Mouse (Mus musculus) midbrain, embryonic 15.5 days (tissue): ENCODE results near the gene 1110002E22Rik. TPM values are rescaled to one million over a fixed set of nuclear protein-coding genes. Genes with fewer than 3 reads are reported as not detected.
A peak's percentile ranks its signal among the peaks of the same experiment; 100 is the strongest.

Experiments
- ATAC-seq: fragments of 200-750 bp; cut with Nextera tagmentation; replicated peaks from 2 replicates; pipeline ENCODE4 v1.8.0; 2017; ENCODE audit warnings: moderate TSS enrichment
- H3K27ac ChIP-seq: fragments of 300-500 bp; sonication (generic); 2 replicates; pipeline ENCODE4 v1.5.1; 2015; ENCODE audit warnings: mild to moderate bottlenecking, inconsistent platforms
- H3K27me3 ChIP-seq: fragments of 300-500 bp; sonication (generic); replicated peaks from 2 replicates; pipeline ENCODE4 v1.6.1; 2015; ENCODE audit warnings: inconsistent platforms
- H3K36me3 ChIP-seq: fragments of 300-500 bp; sonication (generic); replicated peaks from 2 replicates; pipeline ENCODE4 v1.6.1; 2015; ENCODE audit warnings: inconsistent platforms
- H3K4me1 ChIP-seq: fragments of 300-500 bp; sonication (generic); 2 replicates; pipeline ENCODE4 v1.6.1; 2015; ENCODE audit warnings: inconsistent platforms
- H3K4me2 ChIP-seq: fragments of 300-500 bp; sonication (generic); 2 replicates; pipeline ENCODE4 v1.6.1; 2015; ENCODE audit warnings: inconsistent platforms, mild to moderate bottlenecking, moderate library complexity
- H3K4me3 ChIP-seq: fragments of 300-500 bp; sonication (generic); 2 replicates; pipeline ENCODE4 v1.5.1; 2015; ENCODE audit warnings: mild to moderate bottlenecking, inconsistent platforms
- H3K9ac ChIP-seq: fragments of 300-500 bp; sonication (generic); 2 replicates; pipeline ENCODE4 v1.6.1; 2015; ENCODE audit warnings: mild to moderate bottlenecking, inconsistent platforms
- H3K9me3 ChIP-seq: fragments of 300-500 bp; sonication (generic); 2 replicates; pipeline ENCODE4 v1.6.1; 2016; ENCODE audit warnings: inconsistent platforms
- WGBS: fragments of 180-500 bp; shearing (Covaris S2); methylation state at CpG from one replicate; pipeline ENCODE4 v1.1.7; 2015; ENCODE audit warnings: mixed read lengths; 5-methylcytosine and 5-hydroxymethylcytosine counted together
- polyA plus RNA-seq: library from polyadenylated mRNA; unstranded; fragments of >200 nt; fragmentation: Nextera tagmentation; extraction: Ambion mirVana; gene quantifications from 2 replicates; pipeline ENCODE4 v1.2.1, GENCODE M21; 2015

The 1110002E22Rik gene
- polyA plus RNA-seq, 1 experiment from 2014 or later: 0.09 TPM

DNA sequence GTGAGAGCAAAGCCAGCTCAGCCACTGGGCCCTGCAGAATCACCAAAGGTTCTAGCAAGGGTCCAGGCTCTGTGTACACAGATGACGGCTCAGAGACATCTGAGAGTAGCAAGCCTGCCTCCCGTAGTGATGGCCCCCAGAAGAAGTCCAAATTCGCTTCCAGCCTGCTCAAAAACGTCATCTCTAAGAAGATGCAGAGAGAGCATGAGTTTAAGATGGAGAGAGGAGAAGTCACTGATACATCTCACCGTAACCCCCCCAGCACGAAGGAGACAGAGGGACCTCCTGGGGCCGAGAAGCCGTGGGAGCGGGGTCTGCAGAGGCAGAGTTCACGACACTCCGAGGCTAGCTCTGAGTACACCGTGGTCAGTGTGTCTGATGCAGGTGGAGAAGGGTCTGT, 2.4 kb downstream of the 1110002E22Rik start, which contains the start of gene Gm5105:
Gene Gm5105 (minus strand): TSS at position 101 of the 400 bp plus-strand sequence.
- H3K4me1 ChIP-seq: peaks cover 11% of the 10 kb centered on the region
- no peak within 1 kb of the TSS for H3K4me3 ChIP-seq
- WGBS: 92% methylated on average over 12 of the region's 12 CpGs
- no peaks in the 10 kb centered on the region for H3K9me3 ChIP-seq
- H3K9ac ChIP-seq: no peak within 1 kb of the TSS
- H3K4me2 ChIP-seq: 0 out of 2 replicates have a peak within 1 kb of the TSS, but pooled peaks have one; percentile 18
- H3K27me3 ChIP-seq: no peaks in the 10 kb centered on the region; the same call in 1 of the 2 replicates
- no peaks in the 10 kb centered on the region for H3K36me3 ChIP-seq
- H3K27ac ChIP-seq: no peak within 1 kb of the TSS
- no peak for ATAC-seq

DNA sequence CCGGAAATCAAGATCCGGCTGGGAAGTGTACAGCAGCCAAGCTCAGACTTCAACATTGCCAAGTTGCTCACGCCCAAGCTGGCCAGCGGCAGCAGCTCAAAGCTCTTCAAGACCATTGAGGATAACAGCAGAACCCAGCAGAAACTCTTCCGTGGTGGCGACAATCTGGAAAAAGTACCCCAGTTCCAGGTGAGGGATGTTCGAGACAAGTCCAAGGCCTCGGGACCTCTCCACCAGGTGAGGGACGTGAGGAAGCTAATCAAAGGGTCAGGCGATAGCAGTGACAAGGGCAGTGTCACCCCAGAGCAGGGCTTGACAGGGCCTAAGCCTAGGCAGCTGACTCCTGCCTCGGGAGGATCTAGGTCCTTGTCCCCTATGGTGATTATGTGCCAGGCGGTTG, 3.3 kb downstream of the 1110002E22Rik start:
- no peak overlapping the region for H3K4me2 ChIP-seq
- no peaks in the 10 kb centered on the region for H3K9me3 ChIP-seq
- no peaks in the 10 kb centered on the region for H3K36me3 ChIP-seq
- no peak overlapping the region for H3K4me3 ChIP-seq
- 96% methylated on average over 12 of the region's 12 CpGs for WGBS
- H3K9ac ChIP-seq: no peak overlapping the region
- peaks cover 11% of the 10 kb centered on the region for H3K4me1 ChIP-seq
- ATAC-seq: no peak
- no peak overlapping the region for H3K27ac ChIP-seq
- H3K27me3 ChIP-seq: no peaks in the 10 kb centered on the region; the same call in 1 of the 2 replicates

- Histone ChIP-seq H3K4me1 (peaks cover 6% of the 10 kb centered on the region), H3K9me3 (no peaks in the 10 kb centered on the region), H3K27ac (no peak overlapping the region), H3K4me3 (no peak overlapping the region), H3K9ac (no peak overlapping the region), H3K36me3 (no peaks in the 10 kb centered on the region), H3K27me3 (no peaks in the 10 kb centered on the region; the same call in 1 of the 2 replicates), H3K4me2 (no peak overlapping the region)
- WGBS: 72% methylated on average over 18 of the region's 18 CpGs
- ATAC-seq: no peak
These were observed 5.1 kb downstream of the 1110002E22Rik start for GRCm38 (mm10) chr3:138069756-138070511.

DNA sequence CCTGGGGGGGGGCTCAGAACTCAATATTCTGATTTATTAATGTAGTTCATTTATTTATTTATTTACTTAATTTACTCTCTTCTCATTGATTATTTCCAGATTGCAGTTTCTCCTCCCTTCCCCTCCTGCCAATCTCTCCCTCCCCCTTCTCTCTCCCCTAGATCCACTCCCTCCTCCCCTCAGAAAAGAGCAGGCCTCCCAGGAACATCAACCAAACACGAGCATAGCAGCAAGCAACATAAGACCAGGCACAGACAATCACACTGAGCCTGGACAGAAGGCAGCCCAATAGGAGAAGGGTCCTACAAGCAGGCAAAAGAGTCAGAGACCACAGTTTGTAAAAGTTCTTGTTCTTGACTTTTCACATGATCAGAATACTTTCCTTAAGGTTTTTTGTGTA, 6.2 kb downstream of the 1110002E22Rik start:
- no peak overlapping the region for H3K4me3 ChIP-seq
- H3K27ac ChIP-seq: no peak overlapping the region
- H3K9me3 ChIP-seq: no peaks in the 10 kb centered on the region
- H3K9ac ChIP-seq: no peak overlapping the region
- ATAC-seq: no peak
- 16% methylated on average over 1 of the region's 1 CpGs for WGBS
- no peaks in the 10 kb centered on the region for H3K36me3 ChIP-seq
- no peaks in the 10 kb centered on the region; the same call in 1 of the 2 replicates for H3K27me3 ChIP-seq
- H3K4me2 ChIP-seq: no peak overlapping the region
- H3K4me1 ChIP-seq: peaks cover 10% of the 10 kb centered on the region

DNA sequence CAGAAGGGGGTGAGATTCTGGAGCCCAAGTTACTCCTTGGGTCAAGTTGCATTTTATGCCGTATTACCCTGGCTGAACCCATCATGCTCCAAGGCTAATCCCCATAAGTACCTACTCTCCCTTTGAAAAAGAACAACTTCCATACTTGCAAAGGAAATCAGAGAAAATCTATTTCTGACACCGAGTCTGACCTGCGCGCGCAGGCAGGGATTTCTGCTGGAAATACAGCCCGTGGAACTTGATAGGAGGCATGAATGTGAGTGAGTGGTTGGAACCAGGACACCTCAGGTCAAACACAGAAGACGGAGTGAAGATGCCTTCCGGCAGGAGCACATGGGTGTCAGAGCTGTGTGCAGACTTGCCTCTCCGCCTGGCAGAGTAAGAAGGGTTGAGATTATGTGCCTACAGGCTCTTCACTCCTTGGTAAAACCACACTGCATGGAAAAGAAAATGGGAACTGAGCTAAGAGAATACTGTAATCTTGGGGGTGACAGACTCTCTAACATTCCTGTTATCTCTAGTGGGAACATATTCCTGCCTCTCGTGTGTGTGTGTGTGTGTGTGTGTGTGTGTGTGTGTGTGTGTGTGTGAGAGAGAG, 6.7 kb downstream of the 1110002E22Rik start:
- Histone ChIP-seq H3K4me2 (no peak overlapping the region), H3K27ac (no peak overlapping the region), H3K9ac (no peak overlapping the region), H3K27me3 (no peaks in the 10 kb centered on the region; the same call in 1 of the 2 replicates), H3K9me3 (no peaks in the 10 kb centered on the region), H3K4me3 (no peak overlapping the region), H3K36me3 (no peaks in the 10 kb centered on the region), H3K4me1 (peaks cover 5% of the 10 kb centered on the region)
- 77% methylated on average over 10 of the region's 10 CpGs for WGBS
- ATAC-seq: no peak

- 0 out of 2 replicates have a peak, but pooled peaks have one; percentile 29 for ATAC-seq
- Histone ChIP-seq H3K27ac (no peak overlapping the region), H3K4me3 (no peak overlapping the region), H3K4me2 (no peak overlapping the region), H3K27me3 (no peaks in the 10 kb centered on the region), H3K36me3 (no peaks in the 10 kb centered on the region), H3K9me3 (no peaks in the 10 kb centered on the region), H3K4me1 (0 out of 2 replicates have a peak, but pooled peaks cover 4% of the 10 kb centered on the region), H3K9ac (no peak overlapping the region)
- WGBS: 94% methylated on average over 1 of the region's 1 CpGs
These were observed 9.4 kb downstream of the 1110002E22Rik start for GRCm38 (mm10) chr3:138074214-138074613.

DNA sequence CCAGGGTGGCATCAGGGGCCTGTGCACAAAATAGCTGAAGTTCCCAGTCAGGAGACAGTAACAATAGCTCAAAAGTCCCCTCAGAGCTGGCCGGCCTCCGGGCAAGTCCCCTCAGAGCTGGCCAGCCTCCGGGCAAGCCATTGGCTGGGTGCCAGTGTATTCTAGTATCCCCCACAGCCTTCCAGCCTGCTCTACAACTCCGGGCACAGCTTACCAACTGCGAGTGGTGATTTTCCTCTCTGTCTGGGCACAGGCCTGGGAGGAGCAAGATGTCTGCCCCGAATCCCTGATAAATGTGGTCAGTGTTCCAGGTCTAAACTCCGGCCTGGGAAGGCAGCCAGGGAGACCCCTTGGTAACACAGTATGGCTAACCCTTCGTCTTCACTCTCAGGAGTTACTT, 10.4 kb downstream of the 1110002E22Rik start:
- peak; percentile 77 for ATAC-seq
- H3K9ac ChIP-seq: no peak overlapping the region
- H3K27me3 ChIP-seq: no peaks in the 10 kb centered on the region
- H3K4me1 ChIP-seq: 0 out of 2 replicates have a peak, but pooled peaks cover 4% of the 10 kb centered on the region
- no peak overlapping the region; the same call in 1 of the 2 replicates for H3K27ac ChIP-seq
- H3K36me3 ChIP-seq: no peaks in the 10 kb centered on the region
- no peak overlapping the region for H3K4me3 ChIP-seq
- H3K4me2 ChIP-seq: no peak overlapping the region
- H3K9me3 ChIP-seq: no peaks in the 10 kb centered on the region
- 52% methylated on average over 8 of the region's 8 CpGs for WGBS

DNA sequence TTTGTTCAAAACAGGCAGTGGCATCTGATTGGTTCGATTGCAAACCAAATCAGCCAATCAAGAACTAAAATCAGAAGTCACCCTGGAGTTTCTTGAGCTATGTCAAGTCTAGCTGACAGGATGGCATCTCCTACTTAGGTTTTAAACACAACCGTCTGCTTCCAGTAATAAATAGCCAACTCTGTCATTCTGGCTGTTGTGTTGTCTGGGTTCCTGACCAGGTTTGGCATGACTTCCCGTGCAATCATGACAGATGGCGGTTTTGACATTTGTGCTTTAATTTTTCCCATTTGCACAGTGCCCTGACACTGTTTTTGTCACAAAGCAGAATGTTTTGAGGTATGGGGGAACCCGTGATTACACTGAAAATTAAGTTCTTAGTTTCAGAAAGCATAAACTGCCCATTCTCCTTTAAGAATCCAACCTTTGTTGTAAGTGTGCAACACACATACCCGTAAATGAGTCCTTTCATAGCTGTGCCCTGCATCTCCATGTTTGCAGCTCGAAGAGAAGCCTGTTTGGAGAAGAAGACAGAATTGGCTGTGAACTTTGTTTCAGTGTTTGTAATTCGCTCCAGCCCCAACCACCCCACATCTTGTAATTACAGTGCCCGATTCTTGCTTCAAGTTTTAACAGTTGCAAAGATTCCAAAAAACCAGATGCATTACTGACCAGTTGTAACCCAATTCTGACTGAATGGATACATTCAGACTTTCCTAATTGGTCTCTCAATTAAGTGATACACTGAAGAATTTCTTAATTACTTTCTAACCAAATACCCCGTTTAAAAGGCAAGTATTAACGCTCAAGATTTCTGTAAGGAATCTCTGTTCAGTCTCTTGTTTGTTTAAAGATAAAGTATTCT, 12.9 kb downstream of the 1110002E22Rik start:
- no peaks in the 10 kb centered on the region for H3K9me3 ChIP-seq
- no peaks in the 10 kb centered on the region for H3K27me3 ChIP-seq
- H3K4me3 ChIP-seq: no peak overlapping the region
- H3K27ac ChIP-seq: no peak overlapping the region
- H3K4me2 ChIP-seq: no peak overlapping the region
- H3K36me3 ChIP-seq: no peaks in the 10 kb centered on the region
- ATAC-seq: no peak
- WGBS: 83% methylated on average over 11 of the region's 11 CpGs
- no peak overlapping the region for H3K9ac ChIP-seq
- 0 out of 2 replicates have a peak, but pooled peaks cover 4% of the 10 kb centered on the region for H3K4me1 ChIP-seq

DNA sequence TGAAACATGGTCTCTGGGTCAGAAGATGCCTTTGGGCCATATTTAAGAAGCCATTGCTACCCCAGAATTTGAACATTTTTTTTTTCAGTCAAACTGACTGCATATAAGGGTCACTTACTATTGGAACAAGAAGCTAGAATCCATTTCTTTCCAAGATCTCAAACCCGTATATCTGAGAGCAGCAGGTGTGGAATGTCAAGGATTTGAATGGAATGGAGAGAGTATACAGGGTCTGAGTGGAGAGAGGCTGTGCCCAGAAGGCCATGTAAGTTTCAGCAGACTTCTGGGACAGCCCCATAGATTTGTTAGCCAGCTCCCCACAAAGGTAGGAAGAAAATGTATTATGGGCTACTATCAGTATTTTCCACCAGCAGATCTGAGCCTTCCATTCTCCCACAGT, 13.8 kb downstream of the 1110002E22Rik start:
- Histone ChIP-seq H3K9me3 (no peaks in the 10 kb centered on the region), H3K4me2 (no peak overlapping the region), H3K4me1 (0 out of 2 replicates have a peak, but pooled peaks cover 4% of the 10 kb centered on the region), H3K27ac (no peak overlapping the region), H3K4me3 (no peak overlapping the region), H3K27me3 (no peaks in the 10 kb centered on the region), H3K36me3 (no peaks in the 10 kb centered on the region), H3K9ac (no peak overlapping the region)
- 86% methylated on average over 1 of the region's 1 CpGs for WGBS
- no peak for ATAC-seq

- WGBS: 85% methylated on average over 1 of the region's 1 CpGs
- H3K36me3 ChIP-seq: no peaks in the 10 kb centered on the region
- no peak for ATAC-seq
- H3K9me3 ChIP-seq: no peaks in the 10 kb centered on the region
- H3K4me2 ChIP-seq: no peak overlapping the region
- no peak overlapping the region for H3K4me3 ChIP-seq
- no peaks in the 10 kb centered on the region for H3K4me1 ChIP-seq
- no peak overlapping the region for H3K27ac ChIP-seq
- no peaks in the 10 kb centered on the region for H3K27me3 ChIP-seq
- H3K9ac ChIP-seq: no peak overlapping the region
These were observed 18.3 kb downstream of the 1110002E22Rik start for GRCm38 (mm10) chr3:138083073-138083637.

DNA sequence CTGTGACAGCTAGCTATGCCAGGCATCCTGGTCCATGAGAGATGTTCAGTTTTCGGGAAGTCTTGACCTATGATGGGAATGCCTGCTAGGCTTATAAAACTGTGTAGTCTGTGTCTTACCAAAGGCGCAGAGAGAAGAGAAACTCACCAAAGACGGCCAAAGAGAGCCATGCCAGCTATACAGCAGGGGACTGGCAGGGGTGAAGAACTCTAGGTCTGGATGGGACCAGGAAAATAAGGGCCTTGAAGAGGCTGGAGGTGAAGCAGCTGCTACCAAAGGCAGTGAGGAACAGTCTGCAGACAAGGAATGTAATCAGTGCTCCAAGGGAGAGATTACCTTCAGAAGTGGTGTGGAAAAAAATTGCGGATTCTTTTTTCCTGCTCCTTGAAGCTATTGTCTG, 19.0 kb downstream of the 1110002E22Rik start:
- H3K4me2 ChIP-seq: no peak overlapping the region
- no peak overlapping the region for H3K27ac ChIP-seq
- ATAC-seq: no peak
- H3K4me1 ChIP-seq: no peaks in the 10 kb centered on the region
- H3K27me3 ChIP-seq: no peaks in the 10 kb centered on the region
- H3K36me3 ChIP-seq: no peaks in the 10 kb centered on the region
- no peak overlapping the region for H3K9ac ChIP-seq
- WGBS: 61% methylated on average over 4 of the region's 4 CpGs
- no peak overlapping the region for H3K4me3 ChIP-seq
- H3K9me3 ChIP-seq: no peaks in the 10 kb centered on the region

DNA sequence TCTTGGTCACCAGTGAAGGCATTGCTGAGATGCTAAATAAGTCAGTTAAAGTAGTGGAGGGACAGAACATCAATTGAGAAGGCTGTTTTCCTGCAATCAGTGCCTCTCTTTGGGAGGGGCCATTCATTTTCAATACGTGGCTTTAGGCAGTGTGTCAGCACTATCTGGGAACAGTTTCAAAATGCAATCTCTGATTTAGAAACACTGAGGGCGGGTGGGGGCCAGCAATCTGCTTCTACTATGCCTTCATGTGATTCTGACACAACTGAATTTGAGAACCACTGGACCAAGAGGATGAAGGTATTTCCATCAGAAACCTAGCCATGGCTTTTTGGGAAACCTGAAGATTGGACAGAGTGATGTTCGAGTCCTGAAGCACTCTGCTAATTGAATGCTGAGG, 30.4 kb downstream of the 1110002E22Rik start:
- no peak for ATAC-seq
- WGBS: 82% methylated on average over 3 of the region's 3 CpGs
- no peaks in the 10 kb centered on the region for H3K4me1 ChIP-seq
- no peak overlapping the region for H3K4me2 ChIP-seq
- no peak overlapping the region for H3K4me3 ChIP-seq
- H3K36me3 ChIP-seq: no peaks in the 10 kb centered on the region
- no peaks in the 10 kb centered on the region for H3K9me3 ChIP-seq
- no peak overlapping the region for H3K9ac ChIP-seq
- H3K27me3 ChIP-seq: no peaks in the 10 kb centered on the region
- H3K27ac ChIP-seq: no peak overlapping the region
